Mouse (Mus musculus): ENCODE results near the gene Hdac5.

The Hdac5 gene

GRCm38 (mm10) chr11:102241246-102241645 lies 11.3 kb upstream of the Hdac5 start:
- DNase-seq (ENCODE audit: extremely low read depth, insufficient read length, low spot score) = no peak

- no peak for DNase-seq (ENCODE audit: extremely low read depth, insufficient read length, low spot score)
Measured at GRCm38 (mm10) chr11:102240636-102241035, 10.7 kb upstream of the Hdac5 start.

GRCm38 (mm10) chr11:102236022-102236421 lies 6.1 kb upstream of the Hdac5 start:
- DNase-seq (ENCODE audit: extremely low read depth, insufficient read length, low spot score) = no peak

GRCm38 (mm10) chr11:102229331-102229953 lies 524 bp downstream of the Hdac5 start:
- no peak for DNase-seq (ENCODE audit: extremely low read depth, insufficient read length, low spot score)

- DNase-seq (ENCODE audit: extremely low read depth, insufficient read length, low spot score) = no peak
Measured at GRCm38 (mm10) chr11:102228646-102229268, 1.2 kb downstream of the Hdac5 start.

- no peak for DNase-seq (ENCODE audit: extremely low read depth, insufficient read length, low spot score)
Measured at GRCm38 (mm10) chr11:102228191-102228545, 1.8 kb downstream of the Hdac5 start.

GRCm38 (mm10) chr11:102227270-102228190 lies 2.4 kb downstream of the Hdac5 start:
- no peak for DNase-seq (ENCODE audit: extremely low read depth, insufficient read length, low spot score)

- no peak for DNase-seq (ENCODE audit: extremely low read depth, insufficient read length, low spot score)
Measured at GRCm38 (mm10) chr11:102226067-102226978, 3.6 kb downstream of the Hdac5 start.

GRCm38 (mm10) chr11:102225221-102225620 lies 4.7 kb downstream of the Hdac5 start:
- no peak for DNase-seq (ENCODE audit: extremely low read depth, insufficient read length, low spot score)

GRCm38 (mm10) chr11:102224686-102225085 lies 5.3 kb downstream of the Hdac5 start:
- peak; percentile 81 for DNase-seq (ENCODE audit: extremely low read depth, insufficient read length, low spot score)

- no peak for DNase-seq (ENCODE audit: extremely low read depth, insufficient read length, low spot score)
Measured at GRCm38 (mm10) chr11:102223166-102223565, 6.8 kb downstream of the Hdac5 start.

GRCm38 (mm10) chr11:102221954-102222351 lies 8.0 kb downstream of the Hdac5 start:
- DNase-seq (ENCODE audit: extremely low read depth, insufficient read length, low spot score) = no peak

- DNase-seq (ENCODE audit: extremely low read depth, insufficient read length, low spot score) = no peak
Measured at GRCm38 (mm10) chr11:102221243-102221953, 8.6 kb downstream of the Hdac5 start.

GRCm38 (mm10) chr11:102220451-102220850 lies 9.5 kb downstream of the Hdac5 start:
- no peak for DNase-seq (ENCODE audit: extremely low read depth, insufficient read length, low spot score)

GRCm38 (mm10) chr11:102219994-102220346 lies 10.0 kb downstream of the Hdac5 start:
- no peak for DNase-seq (ENCODE audit: extremely low read depth, insufficient read length, low spot score)

GRCm38 (mm10) chr11:102219247-102219993 lies 10.5 kb downstream of the Hdac5 start:
- DNase-seq (ENCODE audit: extremely low read depth, insufficient read length, low spot score) = no peak

GRCm38 (mm10) chr11:102218783-102219182 lies 11.2 kb downstream of the Hdac5 start:
- DNase-seq (ENCODE audit: extremely low read depth, insufficient read length, low spot score) = peak; percentile 96

- DNase-seq (ENCODE audit: extremely low read depth, insufficient read length, low spot score) = no peak
Measured at GRCm38 (mm10) chr11:102217876-102218430, 12.0 kb downstream of the Hdac5 start.

GRCm38 (mm10) chr11:102217396-102217795 lies 12.6 kb downstream of the Hdac5 start:
- DNase-seq (ENCODE audit: extremely low read depth, insufficient read length, low spot score) = peak; percentile 66

Measured in 3134 (cell line).